Mouse (Mus musculus) CH12.LX (cell line): Measurements from ENCODE around the gene Klhl31. TPM values are rescaled to one million over a fixed set of nuclear protein-coding genes. Genes with fewer than 3 reads are reported as not detected.

ENCODE experiments used
- DNase-seq: peaks from one replicate; pipeline ENCODE4 v3.0.0-alpha.2; 2013; ENCODE audit errors: extremely low read depth
- H3K27ac ChIP-seq: 2 replicates; pipeline ENCODE4 v1.5.1; 2012; ENCODE audit warnings: low read depth, mild to moderate bottlenecking, control low read depth, moderate library complexity; ENCODE audit not compliant: insufficient read depth
- H3K27me3 ChIP-seq: replicated peaks from 2 replicates; pipeline ENCODE3; 2012; ENCODE audit warnings: inconsistent platforms
- H3K36me3 ChIP-seq, 2 experiments: replicated peaks in 1 of 2; 2 replicates each; pipeline versions ENCODE3 to v1.6.1; 2012; ENCODE audit warnings: inconsistent platforms in 1 of 2, low read length in 1 of 2, mild to moderate bottlenecking in 1 of 2, mixed read lengths in 1 of 2, moderate library complexity in 1 of 2; ENCODE audit not compliant: control insufficient read depth in 1 of 2, insufficient read depth in 1 of 2
- H3K4me1 ChIP-seq, 2 experiments: 2 replicates each; pipeline ENCODE4 v1.6.1; 2012; ENCODE audit warnings: inconsistent platforms in 1 of 2, moderate library complexity in 1 of 2; ENCODE audit not compliant: insufficient read depth in 2 of 2, control insufficient read depth in 1 of 2
- H3K4me2 ChIP-seq: 2 replicates; pipeline ENCODE4 v1.6.1; 2012; ENCODE audit warnings: low read depth, mild to moderate bottlenecking, control low read depth; ENCODE audit not compliant: poor library complexity, insufficient read depth, severe bottlenecking
- H3K4me3 ChIP-seq, 3 experiments: fragments of 150-350 bp in 1 of 3; sonication (generic) in 1 of 3; replicated peaks in 1 of 3; 2 replicates each; pipeline versions ENCODE3 to v1.5.1; 2011 to 2012; ENCODE audit warnings: low read depth in 2 of 3, low read length in 2 of 3, mild to moderate bottlenecking in 2 of 3, moderate library complexity in 2 of 3, control low read depth in 1 of 3, improper control_type of control experiment in 1 of 3, inconsistent platforms in 1 of 3, mixed read lengths in 1 of 3; ENCODE audit not compliant: poor library complexity in 1 of 3
- H3K79me2 ChIP-seq: replicated peaks from 2 replicates; pipeline ENCODE4 v1.6.1; 2012; ENCODE audit warnings: mild to moderate bottlenecking, moderate library complexity; ENCODE audit not compliant: control insufficient read depth, poor library complexity, insufficient read depth, severe bottlenecking; ENCODE audit errors: extremely low read depth
- H3K9ac ChIP-seq: 2 replicates; pipeline ENCODE4 v1.6.1; 2012; ENCODE audit warnings: low read depth, mild to moderate bottlenecking, control low read depth, moderate library complexity; ENCODE audit not compliant: insufficient read depth
- H3K9me3 ChIP-seq: replicated peaks from 2 replicates; pipeline ENCODE3; 2012; ENCODE audit warnings: low read length, inconsistent platforms, mixed read lengths
- BHLHE40 ChIP-seq: IDR thresholded peaks from 2 replicates; pipeline ENCODE4 v1.6.1; 2011; ENCODE audit warnings: mild to moderate bottlenecking, low read depth, low read length, improper control_type of control experiment
- CHD1 ChIP-seq: IDR thresholded peaks from 2 replicates; pipeline ENCODE4 v1.6.1; 2012; ENCODE audit warnings: low read depth, low read length, improper control_type of control experiment, inconsistent platforms
- CTCF ChIP-seq, 2 experiments: IDR thresholded peaks in 1 of 2; conservative IDR thresholded peaks in 1 of 2; 2 replicates each; pipeline ENCODE4 v1.5.1; 2011 to 2012; ENCODE audit warnings: low read depth in 2 of 2, low read length in 2 of 2, improper control_type of control experiment in 1 of 2, inconsistent platforms in 1 of 2, mild to moderate bottlenecking in 1 of 2, moderate library complexity in 1 of 2
- E2F4 ChIP-seq: IDR thresholded peaks from 2 replicates; pipeline ENCODE4 v1.6.1; 2011; ENCODE audit warnings: low read depth, low read length, improper control_type of control experiment; ENCODE audit not compliant: insufficient replicate concordance
- ELF1 ChIP-seq: IDR thresholded peaks from 2 replicates; pipeline ENCODE4 v1.6.1; 2014; ENCODE audit warnings: low read depth, mild to moderate bottlenecking, inconsistent platforms, low read length, improper control_type of control experiment
- EP300 ChIP-seq: IDR thresholded peaks from 2 replicates; pipeline ENCODE4 v1.6.1; 2011; ENCODE audit warnings: low read length, improper control_type of control experiment
- ETS1 ChIP-seq: conservative IDR thresholded peaks from 2 replicates; pipeline ENCODE4 v1.6.1; 2012; ENCODE audit warnings: low read depth, mild to moderate bottlenecking, inconsistent platforms, low read length, improper control_type of control experiment, moderate library complexity
- HCFC1 ChIP-seq: IDR thresholded peaks from 2 replicates; pipeline ENCODE4 v1.6.1; 2012; ENCODE audit warnings: low read depth, mild to moderate bottlenecking, inconsistent platforms, low read length, improper control_type of control experiment
- IRF4 ChIP-seq: IDR thresholded peaks from 2 replicates; pipeline ENCODE4 v1.6.1; 2014; ENCODE audit warnings: low read depth, mild to moderate bottlenecking, inconsistent platforms, low read length, improper control_type of control experiment
- JUND ChIP-seq: conservative IDR thresholded peaks from 2 replicates; pipeline ENCODE4 v1.6.1; 2011; ENCODE audit warnings: low read depth, low read length, improper control_type of control experiment
- KAT2A ChIP-seq: IDR thresholded peaks from 2 replicates; pipeline ENCODE4 v1.6.1; 2012; ENCODE audit warnings: low read length, improper control_type of control experiment, inconsistent platforms; ENCODE audit not compliant: insufficient replicate concordance
- MAX ChIP-seq: IDR thresholded peaks from 2 replicates; pipeline ENCODE4 v1.6.1; 2011; ENCODE audit warnings: low read length, improper control_type of control experiment
- MYC ChIP-seq: IDR thresholded peaks from 2 replicates; pipeline ENCODE4 v1.6.1; 2011; ENCODE audit warnings: low read depth, mild to moderate bottlenecking, improper control_type of control experiment, low read length
- NRF1 ChIP-seq: IDR thresholded peaks from 2 replicates; pipeline ENCODE4 v1.6.1; 2014; ENCODE audit warnings: low read depth, mild to moderate bottlenecking, inconsistent platforms, low read length, improper control_type of control experiment, moderate library complexity
- PAX5 ChIP-seq: IDR thresholded peaks from 2 replicates; pipeline ENCODE4 v1.6.1; 2012; ENCODE audit warnings: low read length, inconsistent platforms, mixed read lengths
- POLR2A ChIP-seq: IDR thresholded peaks from 2 replicates; pipeline ENCODE4 v1.6.1; 2011; ENCODE audit warnings: low read depth, mild to moderate bottlenecking, improper control_type of control experiment, low read length
- POLR2AphosphoS2 ChIP-seq: IDR thresholded peaks from 2 replicates; pipeline ENCODE4 v1.6.1; 2011; ENCODE audit warnings: low read depth, low read length, improper control_type of control experiment
- RAD21 ChIP-seq: IDR thresholded peaks from 2 replicates; pipeline ENCODE4 v1.6.1; 2011; ENCODE audit warnings: low read depth, mild to moderate bottlenecking, low read length, improper control_type of control experiment, moderate library complexity
- RCOR1 ChIP-seq: conservative IDR thresholded peaks from 2 replicates; pipeline ENCODE4 v1.6.1; 2012; ENCODE audit warnings: low read depth, mild to moderate bottlenecking, inconsistent platforms, low read length, improper control_type of control experiment
- SIN3A ChIP-seq: IDR thresholded peaks from 2 replicates; pipeline ENCODE4 v1.6.1; 2012; ENCODE audit warnings: low read length, improper control_type of control experiment, inconsistent platforms
- SMC3 ChIP-seq: IDR thresholded peaks from 2 replicates; pipeline ENCODE4 v1.6.1; 2011; ENCODE audit warnings: low read depth, low read length, improper control_type of control experiment
- TBP ChIP-seq: conservative IDR thresholded peaks from 2 replicates; pipeline ENCODE4 v1.6.1; 2011; ENCODE audit warnings: low read depth, low read length, improper control_type of control experiment
- UBTF ChIP-seq: IDR thresholded peaks from 2 replicates; pipeline ENCODE4 v1.6.1; 2012; ENCODE audit warnings: low read depth, mild to moderate bottlenecking, inconsistent platforms, low read length, improper control_type of control experiment, moderate library complexity
- USF1 ChIP-seq: IDR thresholded peaks from 2 replicates; pipeline ENCODE4 v1.6.1; 2014; ENCODE audit warnings: low read depth, mild to moderate bottlenecking, inconsistent platforms, low read length, improper control_type of control experiment
- USF2 ChIP-seq: conservative IDR thresholded peaks from 2 replicates; pipeline ENCODE4 v1.6.1; 2011; ENCODE audit warnings: low read depth, low read length, improper control_type of control experiment
- ZC3H11A ChIP-seq: IDR thresholded peaks from 2 replicates; pipeline ENCODE4 v1.6.1; 2012; ENCODE audit warnings: low read depth, mild to moderate bottlenecking, inconsistent platforms, low read length, improper control_type of control experiment
- ZMIZ1 ChIP-seq: IDR thresholded peaks from 2 replicates; pipeline ENCODE4 v1.6.1; 2012; ENCODE audit warnings: low read depth, mild to moderate bottlenecking, inconsistent platforms, low read length, improper control_type of control experiment
- dilution Hi-C: fragments of 300-500 bp; cut with MboI; formaldehyde crosslinking; loops from 2 replicates; pipeline ENCODE4 v1.14.3; 2020; ENCODE audit warnings: low sequenced_read_pairs; ENCODE audit not compliant: extremely low pct_unique_long_range_greater_than_20kb, extremely low pct_ligation_motif_present
- in situ Hi-C: fragments of 300-500 bp; cut with MboI; formaldehyde crosslinking; loops from 3 replicates; pipeline ENCODE4 v1.14.3; 2019; ENCODE audit warnings: low sequenced_read_pairs, low pct_ligation_motif_present, low pct_unique_long_range_greater_than_20kb, mixed read lengths
- polyA plus RNA-seq: library from polyadenylated mRNA; unstranded; fragments of >175 nt; gene quantifications from 2 replicates; pipeline ENCODE4 v1.2.1, GENCODE M21; 2012; ENCODE audit warnings: low read depth; ENCODE audit not compliant: insufficient read length
- total RNA-seq, 2 experiments: library from RNA; depleted of rRNA; stranded (reverse); fragments of 300-350 nt in 1 of 2; fragments of >200 nt in 1 of 2; gene quantifications; 2 replicates each; pipeline ENCODE4 v1.2.3; 2012 to 2014

Klhl31 gene
- total and polyA plus RNA-seq, 3 experiments, result not detected

DNA sequence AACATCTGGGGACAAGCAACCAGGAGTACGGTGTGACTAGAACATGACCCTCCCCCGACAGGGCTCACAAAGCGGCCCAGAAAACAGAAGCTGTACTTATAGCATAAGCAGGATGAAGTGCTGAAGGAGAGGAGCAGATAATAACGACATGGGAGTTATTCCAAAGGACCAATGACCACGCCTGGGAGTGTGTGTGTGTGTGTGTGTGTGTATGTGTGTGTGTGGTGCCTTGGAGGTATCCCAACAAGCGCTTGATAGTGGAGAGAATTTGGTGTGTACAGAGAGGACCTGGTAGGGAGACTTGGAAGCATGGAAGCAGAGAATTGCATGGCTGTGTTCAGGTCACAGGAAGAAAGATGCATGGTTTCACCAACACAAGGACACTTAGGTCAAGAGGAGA is 18.5 kb upstream of the Klhl31 start:
- Histone ChIP-seq H3K4me3 (no peak overlapping the region), H3K9ac (no peak overlapping the region), H3K27ac (no peak overlapping the region), H3K4me2 (no peak overlapping the region), H3K79me2 (no peaks in the 10 kb centered on the region), H3K9me3 (peaks cover 4% of the 10 kb centered on the region), H3K36me3 (no peaks in the 10 kb centered on the region), H3K4me1 (peaks cover 3 to 20% of the 10 kb centered on the region in 2 experiments), H3K27me3 (no peaks in the 10 kb centered on the region)
- no peak for DNase-seq
- in situ Hi-C loops, result no loop called here
- dilution Hi-C loops, result no loop called here
- no peak for TF ChIP-seq MAX
- no peak for TF ChIP-seq POLR2AphosphoS2
- no peak for TF ChIP-seq MYC
- TF ChIP-seq POLR2A, result no peak
- TF ChIP-seq UBTF, result no peak
- no peak for TF ChIP-seq HCFC1
- no peak for TF ChIP-seq ZMIZ1
- TF ChIP-seq E2F4, result no peak
- no peak for TF ChIP-seq ZC3H11A
- no peak for TF ChIP-seq RCOR1
- no peak for TF ChIP-seq CTCF (conservative IDR thresholded peaks at IDR 0.05 in 1 of 2, IDR thresholded peaks at IDR 0.05 in 1 of 2; ENCODE audit: low read depth in 2 of 2, low read length in 2 of 2)
- no peak for TF ChIP-seq IRF4
- no peak for TF ChIP-seq ETS1
- no peak for TF ChIP-seq CHD1
- no peak for TF ChIP-seq NRF1

GRCm38 (mm10) chr9:77618392-77618791 is 17.9 kb upstream of the Klhl31 start:
- dilution Hi-C loops, result no loop called here
- H3K36me3 ChIP-seq, result no peaks in the 10 kb centered on the region

More at GRCm38 (mm10) chr9:77618392-77618791, 17.9 kb upstream of the Klhl31 start:
- no peak for TF ChIP-seq EP300
- TF ChIP-seq POLR2A, result no peak
- TF ChIP-seq NRF1, result no peak
- TF ChIP-seq ETS1, result no peak
- no peak for TF ChIP-seq CHD1
- no peak for TF ChIP-seq PAX5
- no peak for TF ChIP-seq JUND
- no peak for TF ChIP-seq TBP
- no peak for TF ChIP-seq SMC3
- TF ChIP-seq USF1, result no peak
- no peak for TF ChIP-seq E2F4
- TF ChIP-seq MYC, result no peak
- TF ChIP-seq CTCF (conservative IDR thresholded peaks at IDR 0.05 in 1 of 2, IDR thresholded peaks at IDR 0.05 in 1 of 2; ENCODE audit: low read depth in 2 of 2, low read length in 2 of 2), result no peak
- TF ChIP-seq HCFC1, result no peak
- TF ChIP-seq USF2, result no peak
- TF ChIP-seq KAT2A, result no peak
- TF ChIP-seq BHLHE40, result no peak
- no peak for TF ChIP-seq RAD21
- TF ChIP-seq SIN3A, result no peak
- no peak for TF ChIP-seq ELF1
- no peak overlapping the region for H3K9ac ChIP-seq
- in situ Hi-C loops, result no loop called here
- H3K4me3 ChIP-seq, result no peak overlapping the region
- H3K4me1 ChIP-seq, result peaks cover 3 to 20% of the 10 kb centered on the region in 2 experiments
- DNase-seq, result no peak
- H3K9me3 ChIP-seq, result peaks cover 4% of the 10 kb centered on the region
- H3K79me2 ChIP-seq, result no peaks in the 10 kb centered on the region
- no peak overlapping the region for H3K27ac ChIP-seq
- no peaks in the 10 kb centered on the region for H3K27me3 ChIP-seq
- no peak overlapping the region for H3K4me2 ChIP-seq
